Mouse (Mus musculus) T-helper 17 cell (primary cell): Measurements from ENCODE around the gene Rxfp3.

Experiments used
- in situ Hi-C, 2 experiments: fragments of 300-600 bp; cut with MboI, MseI; formaldehyde crosslinking; loops; 1 replicate in 1 of 2; 2 replicates in 1 of 2; pipeline ENCODE4 v1.15.1; 2025; ENCODE audit warnings: high pct_unique_total_duplicates in 2 of 2

Gene Rxfp3

GRCm38 (mm10) chr15:11037711-11038110, at the start of gene Rxfp3:
TSS of gene Rxfp3 (minus strand) at chr15:11037991.
- in situ Hi-C loops = loop anchor here (5.0 kb wide), 3 partner anchors 285 to 340 kb away; no protein-coding TSS in a partner anchor

- in situ Hi-C loops = no loop called here
These were observed 47.2 kb upstream of the Rxfp3 start for GRCm38 (mm10) chr15:11084993-11085365.

GRCm38 (mm10) chr15:11084241-11084992, 46.6 kb upstream of the Rxfp3 start:
- in situ Hi-C loops = no loop called here

- in situ Hi-C loops = no loop called here
These were observed 45.9 kb upstream of the Rxfp3 start for GRCm38 (mm10) chr15:11083678-11084077.

GRCm38 (mm10) chr15:11082961-11083569, 45.3 kb upstream of the Rxfp3 start:
- in situ Hi-C loops = no loop called here

GRCm38 (mm10) chr15:11075726-11076361, 38.1 kb upstream of the Rxfp3 start:
- in situ Hi-C loops = no loop called here

GRCm38 (mm10) chr15:11067891-11068290, 30.1 kb upstream of the Rxfp3 start:
- in situ Hi-C loops = no loop called here

GRCm38 (mm10) chr15:11066299-11066698, 28.5 kb upstream of the Rxfp3 start:
- in situ Hi-C loops = no loop called here

GRCm38 (mm10) chr15:11065528-11066171, 27.9 kb upstream of the Rxfp3 start:
- in situ Hi-C loops = no loop called here

- in situ Hi-C loops = no loop called here
These were observed 27.0 kb upstream of the Rxfp3 start, which contains the start of gene Adamts12 for GRCm38 (mm10) chr15:11064558-11065411. TSS of gene Adamts12 (plus strand) at chr15:11064790.

GRCm38 (mm10) chr15:11064160-11064557, 26.4 kb upstream of the Rxfp3 start:
- in situ Hi-C loops = no loop called here

- in situ Hi-C loops = no loop called here
These were observed 25.1 kb upstream of the Rxfp3 start for GRCm38 (mm10) chr15:11062903-11063302.

- in situ Hi-C loops = loop anchor here in 1 of 2 experiments (5.0 kb wide), 1 partner anchor 548 kb away; no protein-coding TSS in a partner anchor
These were observed 16.8 kb upstream of the Rxfp3 start for GRCm38 (mm10) chr15:11054440-11055080.

- in situ Hi-C loops = no loop called here
These were observed 16.1 kb upstream of the Rxfp3 start for GRCm38 (mm10) chr15:11053678-11054439.

- in situ Hi-C loops = no loop called here
These were observed 5.0 kb upstream of the Rxfp3 start for GRCm38 (mm10) chr15:11042828-11043227.

- in situ Hi-C loops = no loop called here
These were observed 3.4 kb upstream of the Rxfp3 start for GRCm38 (mm10) chr15:11041229-11041628.

- in situ Hi-C loops = no loop called here
These were observed 2.3 kb upstream of the Rxfp3 start for GRCm38 (mm10) chr15:11040067-11040466.

- in situ Hi-C loops = loop anchor here (5.0 kb wide), 3 partner anchors 284 to 339 kb away; no protein-coding TSS in a partner anchor
These were observed 685 bp upstream of the Rxfp3 start for GRCm38 (mm10) chr15:11038476-11038875.

- in situ Hi-C loops = loop anchor here (5.0 kb wide), 3 partner anchors 285 to 340 kb away; no protein-coding TSS in a partner anchor
These were observed 455 bp downstream of the Rxfp3 start for GRCm38 (mm10) chr15:11037376-11037695.
